Mouse (Mus musculus) midbrain, embryonic 11.5 days (tissue): ENCODE measurements around the gene B3gnt2. TPM values are rescaled to one million over a fixed set of nuclear protein-coding genes. Genes with fewer than 3 reads are reported as not detected.

Experiments
- ATAC-seq: fragments of 200-750 bp; cut with Nextera tagmentation; 2 replicates; pipeline ENCODE4 v1.8.0; 2017; ENCODE audit warnings: moderate TSS enrichment, moderate library complexity; ENCODE audit not compliant: low FRiP score
- DNase-seq: peaks from one replicate; pipeline ENCODE4 v3.0.0; 2015; ENCODE audit warnings: low spot score; ENCODE audit errors: missing footprints
- H3K27ac ChIP-seq: fragments of 300-500 bp; sonication (generic); 2 replicates; pipeline ENCODE4 v1.5.1; 2014; ENCODE audit warnings: low read depth, low read length
- H3K27me3 ChIP-seq: fragments of 300-500 bp; sonication (generic); 2 replicates; pipeline ENCODE4 v1.6.1; 2014; ENCODE audit warnings: mild to moderate bottlenecking, low read length, moderate library complexity, mixed read lengths; ENCODE audit not compliant: control insufficient read depth, insufficient read depth
- H3K36me3 ChIP-seq: fragments of 300-500 bp; sonication (generic); 2 replicates; pipeline ENCODE4 v1.6.1; 2014; ENCODE audit warnings: mild to moderate bottlenecking, low read length, moderate library complexity, mixed read lengths; ENCODE audit not compliant: control insufficient read depth, insufficient read depth
- H3K4me1 ChIP-seq: fragments of 300-500 bp; sonication (generic); 2 replicates; pipeline ENCODE4 v1.6.1; 2014; ENCODE audit warnings: low read length; ENCODE audit not compliant: control insufficient read depth, insufficient read depth
- H3K4me2 ChIP-seq: fragments of 300-500 bp; sonication (generic); 2 replicates; pipeline ENCODE4 v1.6.1; 2014; ENCODE audit warnings: mild to moderate bottlenecking, moderate library complexity
- H3K4me3 ChIP-seq: fragments of 300-500 bp; sonication (generic); 2 replicates; pipeline ENCODE4 v1.5.1; 2014; ENCODE audit warnings: low read depth, low read length
- H3K9ac ChIP-seq: fragments of 300-500 bp; sonication (generic); 2 replicates; pipeline ENCODE4 v1.6.1; 2014; ENCODE audit warnings: low read length
- H3K9me3 ChIP-seq: fragments of 300-500 bp; sonication (generic); 2 replicates; pipeline ENCODE4 v1.6.1; 2016; ENCODE audit warnings: low read length; ENCODE audit not compliant: control insufficient read depth
- WGBS: fragments of 180-500 bp; shearing (Covaris S2); extraction: QIAGEN DNeasy Blood & Tissue Kit; methylation state at CpG from one replicate; pipeline ENCODE4 v1.1.7; 2014; 5-methylcytosine and 5-hydroxymethylcytosine counted together
- polyA plus RNA-seq: library from polyadenylated mRNA; unstranded; fragments of >200 nt; fragmentation: Nextera tagmentation; extraction: Ambion mirVana; gene quantifications from 2 replicates; pipeline ENCODE4 v1.2.1, GENCODE M21; 2014

B3gnt2 gene
- polyA plus RNA-seq, 1 experiment from 2014 or later, result 1.8 TPM

DNA sequence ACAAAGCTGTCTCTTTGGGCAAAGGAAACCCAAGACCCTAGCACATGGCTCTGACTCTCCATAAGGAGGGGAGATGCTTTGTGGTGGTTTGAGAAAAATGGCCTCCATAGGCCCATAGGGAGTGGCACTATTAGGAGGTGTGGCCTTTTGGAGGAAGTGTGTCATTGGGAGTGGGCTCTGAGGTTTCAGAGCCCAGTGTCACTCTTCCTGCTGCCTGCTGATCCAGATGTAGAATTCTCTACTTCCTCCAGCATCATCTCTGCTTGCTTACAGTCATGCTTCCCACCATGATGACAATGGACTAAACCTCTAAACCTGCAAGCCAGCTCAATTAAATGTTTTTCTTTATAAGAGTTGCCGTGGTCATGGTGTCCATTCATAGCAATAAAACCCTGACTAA, 66.0 kb downstream of the B3gnt2 start:
- H3K4me1 ChIP-seq, result no peaks in the 10 kb centered on the region
- H3K27me3 ChIP-seq, result no peaks in the 10 kb centered on the region
- H3K9ac ChIP-seq, result no peak overlapping the region
- no peak overlapping the region for H3K4me3 ChIP-seq
- H3K4me2 ChIP-seq, result no peak overlapping the region
- H3K36me3 ChIP-seq, result no peaks in the 10 kb centered on the region
- 70% methylated on average over 1 of the region's 1 CpGs for WGBS
- no peak overlapping the region for H3K27ac ChIP-seq
- no peaks in the 10 kb centered on the region for H3K9me3 ChIP-seq
- ATAC-seq, result no peak
- no peak for DNase-seq

DNA sequence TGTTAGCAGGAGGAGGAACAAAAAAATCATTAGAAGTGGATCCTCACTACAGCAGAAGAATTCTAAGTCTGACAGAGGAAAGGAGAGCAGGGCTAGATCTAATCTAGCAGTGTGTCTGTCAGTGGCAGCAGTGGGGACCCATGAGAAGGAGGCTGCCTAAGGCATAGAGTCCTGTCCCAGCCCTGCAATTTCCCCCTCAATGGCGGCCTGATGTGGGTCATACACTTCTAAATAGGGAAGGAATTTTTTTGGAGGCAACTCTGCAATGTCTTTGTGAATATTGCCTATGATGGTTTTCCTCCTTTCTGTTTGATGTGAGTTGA, 66.9 kb downstream of the B3gnt2 start:
- Histone ChIP-seq H3K4me2 (no peak overlapping the region), H3K27me3 (no peaks in the 10 kb centered on the region), H3K4me3 (no peak overlapping the region), H3K9ac (no peak overlapping the region), H3K9me3 (no peaks in the 10 kb centered on the region), H3K36me3 (no peaks in the 10 kb centered on the region), H3K4me1 (no peaks in the 10 kb centered on the region), H3K27ac (no peak overlapping the region)
- DNase-seq (no peak), ATAC-seq (no peak)
- WGBS, result 94% methylated on average over 1 of the region's 1 CpGs

DNA sequence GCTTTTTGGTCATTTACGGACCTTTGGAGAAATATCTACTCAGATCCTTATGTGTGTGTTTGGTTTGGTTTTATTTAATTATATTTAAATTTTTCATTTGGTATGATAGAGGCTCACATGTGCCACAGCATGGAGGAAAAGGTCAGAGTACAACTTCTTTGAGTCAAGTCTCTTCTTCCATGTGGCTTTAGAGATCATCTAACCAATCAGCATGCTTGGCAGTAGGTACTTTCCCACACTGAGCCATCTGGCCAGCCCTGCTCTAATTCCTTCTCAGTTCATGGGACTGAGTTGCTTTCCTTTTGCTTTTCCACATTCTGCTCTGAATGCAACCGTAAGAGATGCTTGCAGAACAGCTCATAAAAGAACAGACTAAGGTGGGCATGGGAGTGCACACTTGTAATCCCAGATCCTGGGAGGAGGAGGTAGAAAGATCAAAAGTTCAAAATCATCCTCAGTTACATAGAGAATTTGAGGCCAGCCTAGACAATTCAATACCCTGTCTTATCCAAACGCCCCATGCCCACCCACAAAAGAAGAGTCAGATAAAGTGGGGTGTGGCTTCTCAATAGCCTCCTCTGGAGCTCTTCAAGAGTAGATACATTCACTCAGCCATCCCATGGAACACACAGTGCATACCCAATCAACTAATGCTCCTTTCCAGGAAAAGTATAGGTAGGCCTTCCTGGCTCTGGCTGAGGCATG, 67.4 kb downstream of the B3gnt2 start:
- Histone ChIP-seq H3K27ac (no peak overlapping the region), H3K36me3 (no peaks in the 10 kb centered on the region), H3K4me1 (no peaks in the 10 kb centered on the region), H3K9me3 (no peaks in the 10 kb centered on the region), H3K9ac (no peak overlapping the region), H3K4me3 (no peak overlapping the region), H3K4me2 (no peak overlapping the region), H3K27me3 (no peaks in the 10 kb centered on the region)
- DNase-seq, result no peak
- ATAC-seq, result no peak
- 86% methylated on average over 3 of the region's 3 CpGs for WGBS

DNA sequence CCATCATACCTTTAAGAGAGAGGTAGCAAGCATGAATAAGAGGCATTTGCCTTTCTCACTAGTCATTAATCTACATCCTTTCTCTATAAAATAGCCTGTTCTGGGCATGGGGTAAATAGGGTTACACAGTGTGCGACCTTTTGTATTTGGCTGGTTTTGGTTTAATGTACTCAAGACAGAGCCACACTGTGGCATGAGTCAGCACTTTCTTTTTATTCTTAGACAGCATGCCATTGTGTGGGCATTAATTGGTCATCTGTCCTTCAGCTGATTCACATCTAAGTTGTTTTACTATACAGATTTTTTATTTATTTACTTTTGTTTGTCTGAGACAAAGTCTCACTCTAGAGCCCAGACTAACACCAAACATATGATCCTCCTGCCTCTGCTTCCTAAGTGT, 68.6 kb downstream of the B3gnt2 start:
- 95% methylated on average over 1 of the region's 1 CpGs for WGBS
- no peak overlapping the region for H3K9ac ChIP-seq
- ATAC-seq (no peak), DNase-seq (no peak)
- no peaks in the 10 kb centered on the region for H3K9me3 ChIP-seq
- H3K27ac ChIP-seq, result no peak overlapping the region
- no peak overlapping the region for H3K4me2 ChIP-seq
- H3K27me3 ChIP-seq, result no peaks in the 10 kb centered on the region
- H3K36me3 ChIP-seq, result no peaks in the 10 kb centered on the region
- no peak overlapping the region for H3K4me3 ChIP-seq
- no peaks in the 10 kb centered on the region for H3K4me1 ChIP-seq

DNA sequence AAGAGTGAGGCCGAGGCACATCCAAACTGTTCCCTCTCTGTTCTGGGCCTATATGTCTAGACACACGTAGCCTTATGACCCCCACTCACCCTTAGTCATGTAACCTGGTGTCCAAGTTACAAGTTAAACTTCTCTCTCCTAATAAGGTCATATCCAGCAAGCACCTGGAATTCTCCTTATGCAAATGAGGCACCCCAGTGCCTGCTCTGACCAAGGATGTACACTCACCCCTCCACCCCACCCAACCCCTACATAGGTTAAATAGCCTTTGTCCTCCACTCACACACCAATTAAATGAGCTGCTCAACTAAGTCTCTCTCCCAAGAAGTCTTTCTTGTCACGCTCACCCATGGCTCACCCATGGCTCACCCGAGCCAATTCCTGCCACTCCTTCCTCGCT, 69.0 kb downstream of the B3gnt2 start:
- Histone ChIP-seq H3K4me2 (no peak overlapping the region), H3K27me3 (no peaks in the 10 kb centered on the region), H3K4me3 (no peak overlapping the region), H3K9me3 (no peaks in the 10 kb centered on the region), H3K4me1 (no peaks in the 10 kb centered on the region), H3K36me3 (no peaks in the 10 kb centered on the region), H3K27ac (no peak overlapping the region), H3K9ac (no peak overlapping the region)
- WGBS, result 95% methylated on average over 5 of the region's 5 CpGs
- DNase-seq (no peak), ATAC-seq (no peak)

DNA sequence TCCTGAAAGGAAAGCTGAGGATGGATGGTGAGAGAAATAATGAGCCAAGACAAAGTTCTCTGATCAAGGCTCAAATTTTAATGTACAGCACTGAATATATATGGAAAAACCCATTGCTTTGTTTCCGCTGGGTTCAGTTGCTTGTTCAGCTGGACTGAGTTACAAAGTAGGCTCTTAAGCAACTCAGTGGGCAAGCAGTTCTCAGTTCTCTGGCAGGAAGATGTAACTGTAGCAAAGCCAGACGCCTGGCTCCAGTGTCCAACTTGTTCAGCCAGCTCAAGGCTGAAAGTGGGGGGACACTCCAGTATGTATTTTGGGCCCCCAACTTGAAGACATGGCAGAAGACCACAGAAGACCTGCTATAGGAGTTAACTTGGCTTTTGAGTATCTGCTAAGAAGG, 72.9 kb downstream of the B3gnt2 start:
- no peak for DNase-seq

DNA sequence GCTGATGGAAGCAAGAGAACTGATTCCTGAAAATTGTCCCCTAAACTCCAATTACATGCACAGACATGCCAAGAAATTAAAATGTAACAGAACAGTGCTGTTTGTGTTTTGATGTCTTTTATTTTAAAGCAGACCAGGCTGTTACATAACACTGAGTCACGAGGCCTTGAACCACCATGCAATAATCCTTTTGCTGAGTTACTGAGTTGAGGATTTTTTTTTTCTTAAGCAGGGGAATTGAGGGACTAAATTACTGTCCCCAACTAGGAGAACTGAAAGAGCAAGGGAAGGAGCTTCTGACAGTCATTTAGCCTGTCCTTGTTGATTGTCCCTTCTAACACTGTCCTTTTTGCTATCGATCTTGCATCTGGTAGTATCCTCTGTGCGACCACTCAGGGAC, 76.3 kb downstream of the B3gnt2 start:
- DNase-seq, result no peak
- H3K27ac ChIP-seq, result no peak overlapping the region
- WGBS, result 84% methylated on average over 3 of the region's 3 CpGs
- no peaks in the 10 kb centered on the region for H3K27me3 ChIP-seq
- H3K4me3 ChIP-seq, result no peak overlapping the region
- H3K9me3 ChIP-seq, result no peaks in the 10 kb centered on the region
- H3K36me3 ChIP-seq, result no peaks in the 10 kb centered on the region
- no peak overlapping the region for H3K4me2 ChIP-seq
- H3K9ac ChIP-seq, result no peak overlapping the region
- no peaks in the 10 kb centered on the region for H3K4me1 ChIP-seq
- no peak for ATAC-seq

More for the DNA sequence above, 72.9 kb downstream of the B3gnt2 start:
- H3K36me3 ChIP-seq, result no peaks in the 10 kb centered on the region
- H3K4me1 ChIP-seq, result no peaks in the 10 kb centered on the region
- H3K9me3 ChIP-seq, result no peaks in the 10 kb centered on the region
- ATAC-seq, result no peak
- H3K27ac ChIP-seq, result no peak overlapping the region
- 86% methylated on average over 2 of the region's 2 CpGs for WGBS
- no peak overlapping the region for H3K9ac ChIP-seq
- H3K4me3 ChIP-seq, result no peak overlapping the region
- no peaks in the 10 kb centered on the region for H3K27me3 ChIP-seq
- no peak overlapping the region for H3K4me2 ChIP-seq

DNA sequence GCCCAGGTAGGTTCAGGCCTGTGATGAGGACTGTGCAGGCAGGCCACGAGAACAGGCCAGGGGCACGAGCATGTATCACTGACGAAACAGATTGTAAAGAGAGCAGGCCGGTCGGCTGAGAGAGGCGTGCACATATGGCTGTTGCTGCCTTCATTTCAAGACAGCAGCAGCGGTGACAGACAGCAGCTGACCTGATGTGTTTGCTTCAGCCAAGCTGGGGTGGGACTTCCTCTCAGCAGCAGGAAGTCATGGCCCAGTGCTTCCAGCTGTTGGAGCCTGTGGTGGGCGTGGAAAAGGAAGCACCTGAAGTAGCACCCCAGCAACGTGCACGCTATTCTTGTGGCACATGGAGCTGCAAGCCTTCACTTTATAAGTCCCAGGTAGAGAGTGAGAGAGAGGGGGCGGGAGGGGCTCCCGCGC, 78.0 kb downstream of the B3gnt2 start:
- Histone ChIP-seq H3K4me3 (no peak overlapping the region), H3K27ac (no peak overlapping the region), H3K9me3 (no peaks in the 10 kb centered on the region), H3K4me1 (no peaks in the 10 kb centered on the region), H3K36me3 (no peaks in the 10 kb centered on the region), H3K27me3 (no peaks in the 10 kb centered on the region), H3K9ac (no peak overlapping the region), H3K4me2 (no peak overlapping the region)
- 83% methylated on average over 13 of the region's 13 CpGs for WGBS
- ATAC-seq, result no peak
- DNase-seq, result no peak

DNA sequence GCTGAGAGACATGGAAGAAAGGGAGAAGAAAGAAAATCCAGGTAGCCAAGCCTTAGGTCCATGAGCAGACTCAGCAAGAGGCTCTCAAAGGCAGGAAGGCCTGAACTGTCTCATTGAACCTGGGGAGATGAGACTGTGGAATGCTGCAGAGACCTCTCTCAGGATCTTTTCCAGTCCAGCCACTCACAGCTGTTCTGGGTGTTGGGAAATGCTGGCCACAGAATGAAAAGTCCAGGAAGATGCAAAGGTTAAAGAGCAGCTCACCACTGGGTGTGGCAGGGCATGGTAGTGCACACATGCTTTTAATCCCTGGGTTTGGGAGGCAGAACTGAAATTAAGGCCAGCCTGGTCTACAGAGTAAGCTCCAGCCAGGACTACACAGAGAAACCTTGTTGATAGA, 79.6 kb downstream of the B3gnt2 start:
- Histone ChIP-seq H3K4me3 (no peak overlapping the region), H3K27ac (no peak overlapping the region), H3K9me3 (no peaks in the 10 kb centered on the region), H3K4me1 (no peaks in the 10 kb centered on the region), H3K4me2 (no peak overlapping the region), H3K27me3 (no peaks in the 10 kb centered on the region), H3K36me3 (no peaks in the 10 kb centered on the region), H3K9ac (no peak overlapping the region)
- ATAC-seq (no peak), DNase-seq (no peak)

DNA sequence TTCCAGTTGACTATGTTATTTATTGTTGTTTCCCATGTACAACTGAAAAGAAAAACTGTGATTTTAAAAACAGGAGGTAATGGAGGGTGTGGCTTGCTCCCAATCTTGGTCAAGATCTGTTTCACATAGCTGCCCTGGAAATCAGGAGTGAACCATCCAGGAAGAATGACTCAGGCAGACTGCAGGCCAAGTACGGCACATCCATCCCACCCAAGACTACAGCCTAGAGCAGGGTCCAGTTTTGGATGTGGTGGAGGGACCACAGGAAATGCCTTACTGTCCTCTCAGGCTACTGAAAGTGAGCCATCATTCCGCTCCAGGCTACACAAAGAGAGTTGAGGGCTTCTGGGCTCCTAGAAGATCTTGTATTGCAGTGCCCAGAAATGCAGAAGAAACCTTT, 80.0 kb downstream of the B3gnt2 start:
- Histone ChIP-seq H3K9me3 (no peaks in the 10 kb centered on the region), H3K4me1 (no peaks in the 10 kb centered on the region), H3K9ac (no peak overlapping the region), H3K4me3 (no peak overlapping the region), H3K27me3 (no peaks in the 10 kb centered on the region), H3K4me2 (no peak overlapping the region), H3K36me3 (no peaks in the 10 kb centered on the region), H3K27ac (no peak overlapping the region)
- DNase-seq, result no peak
- ATAC-seq, result no peak
- WGBS, result 90% methylated on average over 2 of the region's 2 CpGs
